ENCODE assay signal across 8 mouse cellular contexts in the genomic region with DNA sequence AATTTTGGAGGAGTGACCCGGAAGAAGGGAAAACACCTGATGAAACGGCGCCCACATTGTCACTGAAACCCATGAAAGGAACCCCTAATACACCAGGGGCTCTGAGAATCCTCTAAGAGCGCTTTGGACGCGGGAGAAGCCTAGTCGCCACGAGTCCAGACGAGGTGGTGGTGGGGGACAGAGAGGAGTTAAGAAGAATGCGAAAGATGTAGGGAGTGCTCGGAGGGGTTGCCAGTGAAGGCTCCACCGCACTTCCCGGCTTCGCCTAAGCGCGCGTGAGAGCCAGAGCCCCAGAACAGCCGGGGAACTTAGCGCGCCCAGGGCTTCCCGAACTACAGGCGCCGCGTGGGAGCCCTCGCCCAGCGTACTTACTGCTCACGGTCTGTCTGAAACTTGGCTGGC. TPM values are rescaled to one million over a fixed set of nuclear protein-coding genes. Genes with fewer than 3 reads are reported as not detected.
DNase-seq lines count a peak whose midpoint lies in the region; ATAC-seq lines count a peak whose summit lies in the region.

No protein-coding gene starts in this region.

- peaks cover 74% of the 10 kb centered on the region for H3K27me3 ChIP-seq in megakaryocyte, embryonic 14.5 days (replicated peaks)
- peaks cover 51% of the 10 kb centered on the region for H3K27me3 ChIP-seq in embryonic facial prominence, embryonic 13.5 days
- peaks cover 52% of the 10 kb centered on the region for H3K27me3 ChIP-seq in kidney, embryonic 15.5 days
- peaks cover 47% of the 10 kb centered on the region for H3K27me3 ChIP-seq in midbrain, embryonic 14.5 days (ENCODE audit: control insufficient read depth, insufficient read depth, low read length)

- peak overlapping the region; percentile 98 for H3K27ac ChIP-seq in embryonic facial prominence, embryonic 13.5 days
- H3K27ac ChIP-seq in kidney, embryonic 15.5 days = no peak overlapping the region
- H3K27ac ChIP-seq in midbrain, embryonic 14.5 days (replicated peaks; ENCODE audit: low read depth, low read length) = no peak overlapping the region

- WGBS in embryonic facial prominence, embryonic 13.5 days = under 1% methylated on average over 27 of the region's 27 CpGs
- WGBS in kidney, embryonic 15.5 days = under 1% methylated on average over 27 of the region's 27 CpGs
- under 1% methylated on average over 27 of the region's 27 CpGs for WGBS in midbrain, embryonic 14.5 days

- no peaks in the 10 kb centered on the region for H3K36me3 ChIP-seq in megakaryocyte, embryonic 14.5 days (replicated peaks; ENCODE audit: low read length)
- no peaks in the 10 kb centered on the region for H3K36me3 ChIP-seq in embryonic facial prominence, embryonic 13.5 days
- no peaks in the 10 kb centered on the region for H3K36me3 ChIP-seq in kidney, embryonic 15.5 days
- no peaks in the 10 kb centered on the region for H3K36me3 ChIP-seq in midbrain, embryonic 14.5 days (ENCODE audit: control insufficient read depth, insufficient read depth, low read length)

- H3K4me3 ChIP-seq in megakaryocyte, embryonic 14.5 days (replicated peaks) = peak overlapping the region; percentile 92
- peak overlapping the region; percentile 86 for H3K4me3 ChIP-seq in embryonic facial prominence, embryonic 13.5 days
- H3K4me3 ChIP-seq in kidney, embryonic 15.5 days (replicated peaks) = peak overlapping the region; percentile 70
- peak overlapping the region; percentile 61 for H3K4me3 ChIP-seq in midbrain, embryonic 14.5 days (replicated peaks; ENCODE audit: low read depth, low read length)

- peaks cover 37% of the 10 kb centered on the region for H3K4me1 ChIP-seq in megakaryocyte, embryonic 14.5 days
- H3K4me1 ChIP-seq in embryonic facial prominence, embryonic 13.5 days = peaks cover 10% of the 10 kb centered on the region
- peaks cover 35% of the 10 kb centered on the region for H3K4me1 ChIP-seq in kidney, embryonic 15.5 days
- H3K4me1 ChIP-seq in midbrain, embryonic 14.5 days (ENCODE audit: control insufficient read depth, insufficient read depth, low read length) = peaks cover 14% of the 10 kb centered on the region

- peak overlapping the region; percentile 98 for H3K9ac ChIP-seq in embryonic facial prominence, embryonic 13.5 days
- H3K9ac ChIP-seq in kidney, embryonic 15.5 days = 0 out of 2 replicates have a peak overlapping the region, but pooled peaks have one; percentile 17
- H3K9ac ChIP-seq in midbrain, embryonic 14.5 days (replicated peaks; ENCODE audit: low read length) = no peak overlapping the region

- ATAC-seq in megakaryocyte, adult 5-6 weeks (ENCODE audit: poor library complexity, severe bottlenecking) = no peak
- no peak for ATAC-seq in embryonic facial prominence, embryonic 13.5 days (ENCODE audit: insufficient number of reproducible peaks, insufficient read depth, low FRiP score, low TSS enrichment, low read depth)
- no peak for ATAC-seq in kidney, embryonic 15.5 days (replicated peaks; ENCODE audit: low FRiP score)
- no peak for ATAC-seq in midbrain, embryonic 14.5 days (ENCODE audit: low FRiP score, low TSS enrichment)

- DNase-seq in midbrain, embryonic 14.5 days = peak; percentile 58
- no peak for DNase-seq in adrenal gland, postnatal 4 days (ENCODE audit: low spot score in 2 of 2)
- DNase-seq in frontal cortex, postnatal 36 days (ENCODE audit: low spot score in 2 of 2) = no peak
- DNase-seq in thymus, postnatal 10 days (ENCODE audit: low spot score in 2 of 2) = no peak

- peak overlapping the region; percentile 85 for H3K4me2 ChIP-seq in embryonic facial prominence, embryonic 13.5 days
- H3K4me2 ChIP-seq in kidney, embryonic 15.5 days = peak overlapping the region; percentile 95
- H3K4me2 ChIP-seq in midbrain, embryonic 14.5 days (ENCODE audit: low read length) = peak overlapping the region; percentile 94

- no peaks in the 10 kb centered on the region for H3K9me3 ChIP-seq in megakaryocyte, embryonic 14.5 days
- H3K9me3 ChIP-seq in embryonic facial prominence, embryonic 13.5 days = no peaks in the 10 kb centered on the region
- no peaks in the 10 kb centered on the region for H3K9me3 ChIP-seq in kidney, embryonic 15.5 days (replicated peaks)
- H3K9me3 ChIP-seq in midbrain, embryonic 14.5 days (ENCODE audit: control insufficient read depth, low read length) = no peaks in the 10 kb centered on the region

RNA-seq across cellular contexts. Expression of a gene that starts 7.7 kb away (rescaled TPM):
- polyA plus RNA-seq in megakaryocyte, embryonic 14.5 days (2012; ENCODE audit: insufficient read depth, low replicate concordance) = 0.15 TPM in 1 of 2 replicates, not detected in the other
- 1.1 and 1.2 TPM in 2 replicates for total RNA-seq in megakaryocyte, adult 5-6 weeks (2015)
- total RNA-seq in megakaryocyte, adult 5-6 weeks (2017) = 0.29 and 0.98 TPM in 2 replicates
- 19.4 and 23.9 TPM in 2 replicates for polyA plus RNA-seq in embryonic facial prominence, embryonic 13.5 days (2015; fragmentation: Nextera tagmentation; extraction: Ambion mirVana)
- polyA plus RNA-seq in kidney, embryonic 15.5 days (2015; fragmentation: Nextera tagmentation; extraction: Ambion mirVana) = 1.7 and 3.7 TPM in 2 replicates
- polyA plus RNA-seq in midbrain, embryonic 14.5 days (2014; fragmentation: Nextera tagmentation; extraction: Ambion mirVana) = 0.78 and 1.1 TPM in 2 replicates
- 1 to 10 TPM; 2.6 to 3.2 TPM for total RNA-seq in adrenal gland, postnatal 4 days (2021)
